Mouse (Mus musculus) lung, embryonic 15.5 days (tissue): ENCODE measurements around the gene Eif3b. TPM values are rescaled to one million over a fixed set of nuclear protein-coding genes. Genes with fewer than 3 reads are reported as not detected.

ENCODE experiments used
- microRNA-seq: library from miRNA; unstranded; fragments of <30 nt; microRNA quantifications from one replicate; pipeline ENCODE4, GENCODE M21; 2016
- polyA plus RNA-seq: library from polyadenylated mRNA; unstranded; fragments of >200 nt; fragmentation: Nextera tagmentation; extraction: Ambion mirVana; gene quantifications from 2 replicates; pipeline ENCODE4 v1.2.1, GENCODE M21; 2015

Eif3b gene
- polyA plus RNA-seq, 1 experiment from 2014 or later = 115 TPM

Small RNA genes lying within 50 kb of the gene (microRNA-seq; reads per million reads assigned to microRNA genes)
- gene Mir7038 = not detected

Other genes with a start within 250 kb of the Eif3b start
- gene Mad1l1, start 97.8 kb upstream of the Eif3b start, polyA plus RNA-seq = 57.0 and 61.3 TPM in 2 replicates
- gene Nudt1, start 97.7 kb upstream of the Eif3b start, polyA plus RNA-seq = 55.2 and 56.8 TPM in 2 replicates
- gene Mrm2, start 87.4 kb upstream of the Eif3b start, polyA plus RNA-seq = 18.0 and 21.7 TPM in 2 replicates
- 17.8 and 19.9 TPM in 2 replicates for gene Snx8, start 30.1 kb upstream of the Eif3b start, polyA plus RNA-seq
- gene Gm4869, start 26.3 kb downstream of the Eif3b start, polyA plus RNA-seq = 0.06 TPM in 1 of 2 replicates, not detected in the other
- gene Chst12, start 86.2 kb downstream of the Eif3b start, polyA plus RNA-seq = 21.4 and 22.6 TPM in 2 replicates
- gene Grifin, start 145.7 kb downstream of the Eif3b start, polyA plus RNA-seq = 0.28 TPM in 1 of 2 replicates, not detected in the other
- gene Lfng, start 188.0 kb downstream of the Eif3b start, polyA plus RNA-seq = 22.5 and 27.8 TPM in 2 replicates
- 38.0 and 39.1 TPM in 2 replicates for gene Ttyh3, start 229.7 kb downstream of the Eif3b start, polyA plus RNA-seq